Mouse (Mus musculus): ENCODE data around the gene Wee2. TPM values are rescaled to one million over a fixed set of nuclear protein-coding genes. Genes with fewer than 3 reads are reported as not detected.

Gene Wee2
- polyA plus RNA-seq, 1 experiment from 2014 or later, result not detected

- no peak for ATAC-seq (ENCODE audit: insufficient number of reproducible peaks, low FRiP score)
- Histone ChIP-seq H3K4me1 (replicated peaks) (no peaks in the 10 kb centered on the region), H3K4me2 (no peak overlapping the region), H3K27ac (ENCODE audit: poor library complexity, severe bottlenecking) (no peak overlapping the region), H3K27me3 (replicated peaks) (no peaks in the 10 kb centered on the region), H3K9ac (no peak overlapping the region), H3K9me3 (replicated peaks) (no peaks in the 10 kb centered on the region), H3K4me3 (no peak overlapping the region), H3K36me3 (no peaks in the 10 kb centered on the region)
- 63% methylated on average over 1 of the region's 1 CpGs for WGBS
These were observed 15.1 kb upstream of the Wee2 start for GRCm38 (mm10) chr6:40423774-40424173.

GRCm38 (mm10) chr6:40427441-40427840, 11.4 kb upstream of the Wee2 start:
- H3K27ac ChIP-seq (ENCODE audit: poor library complexity, severe bottlenecking), result no peak overlapping the region
- no peaks in the 10 kb centered on the region for H3K27me3 ChIP-seq (replicated peaks)
- H3K4me3 ChIP-seq, result no peak overlapping the region
- H3K9ac ChIP-seq, result no peak overlapping the region
- WGBS, result 80% methylated on average over 7 of the region's 7 CpGs
- ATAC-seq (ENCODE audit: insufficient number of reproducible peaks, low FRiP score), result no peak
- no peaks in the 10 kb centered on the region for H3K4me1 ChIP-seq (replicated peaks)
- no peaks in the 10 kb centered on the region for H3K9me3 ChIP-seq (replicated peaks)
- no peak overlapping the region for H3K4me2 ChIP-seq
- H3K36me3 ChIP-seq, result no peaks in the 10 kb centered on the region

GRCm38 (mm10) chr6:40428696-40429095, 10.2 kb upstream of the Wee2 start:
- peaks cover 8% of the 10 kb centered on the region; the same call in 1 of the 2 replicates for H3K27me3 ChIP-seq (replicated peaks)
- no peaks in the 10 kb centered on the region for H3K9me3 ChIP-seq (replicated peaks)
- H3K4me1 ChIP-seq (replicated peaks), result no peaks in the 10 kb centered on the region
- no peak overlapping the region for H3K4me2 ChIP-seq
- no peak overlapping the region for H3K4me3 ChIP-seq
- no peak overlapping the region for H3K9ac ChIP-seq
- H3K36me3 ChIP-seq, result no peaks in the 10 kb centered on the region
- ATAC-seq (ENCODE audit: insufficient number of reproducible peaks, low FRiP score), result no peak
- no peak overlapping the region for H3K27ac ChIP-seq (ENCODE audit: poor library complexity, severe bottlenecking)
- 59% methylated on average over 3 of the region's 3 CpGs for WGBS

- Histone ChIP-seq H3K4me2 (no peak overlapping the region), H3K4me1 (replicated peaks) (0 out of 2 replicates have a peak, but pooled peaks cover under 1% of the 10 kb centered on the region), H3K4me3 (no peak overlapping the region), H3K9ac (no peak overlapping the region), H3K36me3 (no peaks in the 10 kb centered on the region), H3K27me3 (replicated peaks) (peaks cover 13% of the 10 kb centered on the region; the same call in 1 of the 2 replicates), H3K9me3 (replicated peaks) (no peaks in the 10 kb centered on the region), H3K27ac (ENCODE audit: poor library complexity, severe bottlenecking) (no peak overlapping the region)
- WGBS, result 75% methylated on average over 4 of the region's 4 CpGs
- no peak for ATAC-seq (ENCODE audit: insufficient number of reproducible peaks, low FRiP score)
These were observed 9.4 kb upstream of the Wee2 start for GRCm38 (mm10) chr6:40429521-40429931.

GRCm38 (mm10) chr6:40430251-40430650, 8.6 kb upstream of the Wee2 start:
- Histone ChIP-seq H3K4me3 (no peak overlapping the region), H3K4me1 (replicated peaks) (0 out of 2 replicates have a peak, but pooled peaks cover 6% of the 10 kb centered on the region), H3K9me3 (replicated peaks) (no peaks in the 10 kb centered on the region), H3K36me3 (no peaks in the 10 kb centered on the region), H3K27me3 (replicated peaks) (peaks cover 13% of the 10 kb centered on the region; the same call in 1 of the 2 replicates), H3K9ac (no peak overlapping the region), H3K4me2 (no peak overlapping the region), H3K27ac (ENCODE audit: poor library complexity, severe bottlenecking) (no peak overlapping the region)
- 68% methylated on average over 3 of the region's 3 CpGs for WGBS
- no peak for ATAC-seq (ENCODE audit: insufficient number of reproducible peaks, low FRiP score)

GRCm38 (mm10) chr6:40430878-40431277, 8.0 kb upstream of the Wee2 start:
- Histone ChIP-seq H3K9me3 (replicated peaks) (no peaks in the 10 kb centered on the region), H3K27ac (ENCODE audit: poor library complexity, severe bottlenecking) (no peak overlapping the region), H3K4me2 (no peak overlapping the region), H3K36me3 (no peaks in the 10 kb centered on the region), H3K4me1 (replicated peaks) (0 out of 2 replicates have a peak, but pooled peaks cover 6% of the 10 kb centered on the region), H3K4me3 (no peak overlapping the region), H3K9ac (no peak overlapping the region), H3K27me3 (replicated peaks) (peaks cover 13% of the 10 kb centered on the region; the same call in 1 of the 2 replicates)
- no peak for ATAC-seq (ENCODE audit: insufficient number of reproducible peaks, low FRiP score)
- 73% methylated on average over 3 of the region's 3 CpGs for WGBS

- ATAC-seq (ENCODE audit: insufficient number of reproducible peaks, low FRiP score), result no peak
- Histone ChIP-seq H3K4me3 (no peak overlapping the region), H3K27me3 (replicated peaks) (peaks cover 13% of the 10 kb centered on the region; the same call in 1 of the 2 replicates), H3K27ac (ENCODE audit: poor library complexity, severe bottlenecking) (no peak overlapping the region), H3K4me2 (no peak overlapping the region), H3K9ac (no peak overlapping the region), H3K9me3 (replicated peaks) (no peaks in the 10 kb centered on the region), H3K36me3 (no peaks in the 10 kb centered on the region), H3K4me1 (replicated peaks) (0 out of 2 replicates have a peak, but pooled peaks cover 6% of the 10 kb centered on the region)
- WGBS, result 51% methylated on average over 4 of the region's 4 CpGs
These were observed 7.5 kb upstream of the Wee2 start for GRCm38 (mm10) chr6:40431356-40431755.

GRCm38 (mm10) chr6:40431812-40432211, 7.1 kb upstream of the Wee2 start:
- Histone ChIP-seq H3K9ac (no peak overlapping the region), H3K4me1 (replicated peaks) (0 out of 2 replicates have a peak, but pooled peaks cover 6% of the 10 kb centered on the region), H3K27me3 (replicated peaks) (peaks cover 13% of the 10 kb centered on the region; the same call in 1 of the 2 replicates), H3K4me3 (no peak overlapping the region), H3K36me3 (no peaks in the 10 kb centered on the region), H3K4me2 (no peak overlapping the region), H3K27ac (ENCODE audit: poor library complexity, severe bottlenecking) (no peak overlapping the region), H3K9me3 (replicated peaks) (no peaks in the 10 kb centered on the region)
- ATAC-seq (ENCODE audit: insufficient number of reproducible peaks, low FRiP score), result no peak

- H3K9ac ChIP-seq, result no peak overlapping the region
- no peak overlapping the region for H3K4me3 ChIP-seq
- no peak for ATAC-seq (ENCODE audit: insufficient number of reproducible peaks, low FRiP score)
- peaks cover 18% of the 10 kb centered on the region; the same call in 1 of the 2 replicates for H3K27me3 ChIP-seq (replicated peaks)
- H3K27ac ChIP-seq (ENCODE audit: poor library complexity, severe bottlenecking), result no peak overlapping the region
- H3K36me3 ChIP-seq, result no peaks in the 10 kb centered on the region
- no peak overlapping the region for H3K4me2 ChIP-seq
- H3K4me1 ChIP-seq (replicated peaks), result 0 out of 2 replicates have a peak, but pooled peaks cover 6% of the 10 kb centered on the region
- no peaks in the 10 kb centered on the region for H3K9me3 ChIP-seq (replicated peaks)
- WGBS, result 80% methylated on average over 17 of the region's 17 CpGs
These were observed 6.3 kb upstream of the Wee2 start for GRCm38 (mm10) chr6:40432346-40433275.

- no peak for ATAC-seq (ENCODE audit: insufficient number of reproducible peaks, low FRiP score)
- WGBS, result 13% methylated on average over 7 of the region's 7 CpGs
These were observed 4.2 kb upstream of the Wee2 start for GRCm38 (mm10) chr6:40434697-40435096.

More at GRCm38 (mm10) chr6:40434697-40435096, 4.2 kb upstream of the Wee2 start:
- peak overlapping the region; percentile 66 for H3K4me3 ChIP-seq
- H3K27ac ChIP-seq (ENCODE audit: poor library complexity, severe bottlenecking), result no peak overlapping the region
- peak overlapping the region; percentile 74 for H3K9ac ChIP-seq
- peaks cover 18% of the 10 kb centered on the region; the same call in 1 of the 2 replicates for H3K27me3 ChIP-seq (replicated peaks)
- no peaks in the 10 kb centered on the region for H3K9me3 ChIP-seq (replicated peaks)
- peak overlapping the region; percentile 91 for H3K4me2 ChIP-seq
- no peaks in the 10 kb centered on the region for H3K36me3 ChIP-seq
- H3K4me1 ChIP-seq (replicated peaks), result 0 out of 2 replicates have a peak, but pooled peaks cover 6% of the 10 kb centered on the region
